Mouse (Mus musculus) lung, adult 2 months (tissue): Measurements from ENCODE around the gene Glyatl3.

Source experiments
- CTCF ChIP-seq: fragments of 200-500 bp; IDR thresholded peaks from 2 replicates; pipeline ENCODE4 v1.5.1; 2011; ENCODE audit warnings: mild to moderate bottlenecking, low read length, control low read depth; ENCODE audit not compliant: insufficient read depth
- POLR2A ChIP-seq: fragments of 200-500 bp; IDR thresholded peaks from 2 replicates; pipeline ENCODE4 v1.6.1; 2011; ENCODE audit warnings: low read depth, mild to moderate bottlenecking, control low read depth, low read length, borderline replicate concordance; ENCODE audit errors: extremely low read depth

DNA sequence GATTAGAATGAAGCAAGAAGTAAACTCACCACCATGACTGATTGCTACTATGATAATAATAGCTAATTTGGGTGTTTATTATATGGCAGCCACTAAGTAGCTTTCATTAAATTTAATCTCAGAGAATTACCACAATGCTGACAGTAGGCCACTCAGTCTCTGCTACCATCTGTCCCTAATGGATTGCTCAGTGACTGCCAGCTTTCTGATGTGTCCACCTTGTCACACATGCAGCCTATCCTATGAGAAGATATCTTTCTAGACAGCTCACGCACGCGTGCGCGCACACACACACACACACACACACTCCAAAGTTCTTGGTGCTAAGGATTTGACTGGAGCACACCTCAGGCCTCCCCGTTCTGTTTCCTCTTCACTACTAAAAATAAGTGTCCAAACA is 41.5 kb downstream of the Glyatl3 start:
- TF ChIP-seq CTCF (no peak), POLR2A (no peak)
